Mouse (Mus musculus) forebrain, embryonic 11.5 days (tissue): ENCODE data around the gene Sfxn3. TPM values are rescaled to one million over a fixed set of nuclear protein-coding genes. Genes with fewer than 3 reads are reported as not detected.

ENCODE experiments used
- ATAC-seq: fragments of 200-750 bp; cut with Nextera tagmentation; replicated peaks from 2 replicates; pipeline ENCODE4 v1.8.0; 2017; ENCODE audit warnings: moderate TSS enrichment; ENCODE audit not compliant: low FRiP score
- DNase-seq: peaks from one replicate; pipeline ENCODE4 v3.0.0-alpha.2; 2017; ENCODE audit warnings: low spot score
- H3K27ac ChIP-seq: fragments of 300-500 bp; sonication (generic); 2 replicates; pipeline ENCODE4 v1.5.1; 2014; ENCODE audit warnings: low read depth, low read length
- H3K27me3 ChIP-seq: fragments of 300-500 bp; sonication (generic); 2 replicates; pipeline ENCODE4 v1.6.1; 2014; ENCODE audit warnings: mild to moderate bottlenecking, low read length, mixed read lengths; ENCODE audit not compliant: control insufficient read depth, insufficient read depth
- H3K36me3 ChIP-seq: fragments of 300-500 bp; sonication (generic); 2 replicates; pipeline ENCODE4 v1.6.1; 2014; ENCODE audit warnings: mild to moderate bottlenecking, low read length, moderate library complexity, mixed read lengths; ENCODE audit not compliant: control insufficient read depth, insufficient read depth
- H3K4me1 ChIP-seq: fragments of 300-500 bp; sonication (generic); replicated peaks from 2 replicates; pipeline ENCODE4 v1.6.1; 2014; ENCODE audit warnings: low read length, mixed read lengths; ENCODE audit not compliant: control insufficient read depth, insufficient read depth
- H3K4me2 ChIP-seq: fragments of 300-500 bp; sonication (generic); 2 replicates; pipeline ENCODE4 v1.6.1; 2014; ENCODE audit warnings: low read depth, mild to moderate bottlenecking, low read length, moderate library complexity, mixed read lengths; ENCODE audit not compliant: severe bottlenecking
- H3K4me3 ChIP-seq: fragments of 300-500 bp; sonication (generic); 2 replicates; pipeline ENCODE4 v1.5.1; 2014; ENCODE audit warnings: low read depth, low read length
- H3K9ac ChIP-seq: fragments of 300-500 bp; sonication (generic); 2 replicates; pipeline ENCODE4 v1.6.1; 2014; ENCODE audit warnings: low read length
- H3K9me3 ChIP-seq: fragments of 300-500 bp; sonication (generic); 2 replicates; pipeline ENCODE4 v1.6.1; 2016; ENCODE audit warnings: low read length, mixed read lengths; ENCODE audit not compliant: control insufficient read depth
- WGBS: fragments of 180-500 bp; shearing (Covaris S2); extraction: QIAGEN DNeasy Blood & Tissue Kit; methylation state at CpG from one replicate; pipeline ENCODE4 v1.1.7; 2014; 5-methylcytosine and 5-hydroxymethylcytosine counted together
- polyA plus RNA-seq: library from polyadenylated mRNA; unstranded; fragments of >200 nt; fragmentation: Nextera tagmentation; extraction: Ambion mirVana; gene quantifications from 2 replicates; pipeline ENCODE4 v1.2.1, GENCODE M21; 2014

Sfxn3 gene
- polyA plus RNA-seq, 1 experiment from 2014 or later: 15.4 TPM

DNA sequence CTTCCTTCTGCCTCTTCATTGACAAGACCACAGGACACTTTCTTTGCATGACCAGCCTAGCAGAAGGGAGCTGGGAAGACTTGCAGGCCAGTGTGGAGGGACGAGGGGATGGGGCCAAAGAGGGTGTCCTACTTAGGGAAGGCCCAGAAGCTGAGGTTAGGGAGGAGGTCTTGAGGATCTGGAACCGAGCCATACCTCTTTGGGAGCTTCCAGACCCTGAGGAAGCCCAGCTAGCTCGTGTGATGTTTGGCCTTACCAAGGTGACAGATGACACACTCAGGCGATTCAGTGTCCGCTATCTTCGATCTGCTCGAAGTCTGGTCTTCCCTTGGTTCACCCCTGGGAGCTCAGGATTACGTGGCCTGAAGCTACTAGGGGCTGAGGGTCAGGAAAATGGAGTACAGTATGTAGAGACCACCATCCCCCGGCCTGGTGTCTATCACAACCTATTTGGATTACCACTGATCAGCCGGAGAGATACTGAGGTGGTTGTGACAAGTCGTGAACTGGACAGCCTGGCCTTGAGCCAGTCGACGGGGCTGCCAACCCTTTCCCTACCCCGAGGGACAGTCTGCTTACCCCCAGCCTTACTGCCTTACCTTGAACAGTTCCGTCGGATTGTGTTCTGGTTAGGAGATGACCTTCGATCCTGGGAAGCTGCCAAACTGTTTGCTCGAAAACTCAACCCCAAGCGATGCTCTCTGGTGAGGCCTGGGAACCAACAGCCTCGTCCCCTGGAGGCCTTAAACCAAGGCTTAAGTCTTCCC is 39.7 kb upstream of the Sfxn3 start:
- H3K27me3 ChIP-seq: no peaks in the 10 kb centered on the region
- peak overlapping the region; percentile 86; the same call in 1 of the 2 replicates for H3K4me2 ChIP-seq
- no peaks in the 10 kb centered on the region; the same call in 1 of the 2 replicates for H3K36me3 ChIP-seq
- no peak overlapping the region for H3K4me3 ChIP-seq
- DNase-seq (no peak), ATAC-seq (no peak)
- H3K9me3 ChIP-seq: no peaks in the 10 kb centered on the region
- H3K27ac ChIP-seq: no peak overlapping the region
- WGBS: 91% methylated on average over 20 of the region's 20 CpGs
- no peak overlapping the region for H3K9ac ChIP-seq
- H3K4me1 ChIP-seq: peaks cover 12% of the 10 kb centered on the region

GRCm38 (mm10) chr19:45010646-45011045 is 36.7 kb upstream of the Sfxn3 start:
- Histone ChIP-seq H3K27me3 (no peaks in the 10 kb centered on the region), H3K27ac (no peak overlapping the region), H3K4me3 (no peak overlapping the region), H3K36me3 (no peaks in the 10 kb centered on the region; the same call in 1 of the 2 replicates), H3K4me1 (peaks cover 18% of the 10 kb centered on the region), H3K9me3 (no peaks in the 10 kb centered on the region), H3K9ac (no peak overlapping the region), H3K4me2 (no peak overlapping the region)
- WGBS: 90% methylated on average over 4 of the region's 4 CpGs
- ATAC-seq: no peak
- no peak for DNase-seq

DNA sequence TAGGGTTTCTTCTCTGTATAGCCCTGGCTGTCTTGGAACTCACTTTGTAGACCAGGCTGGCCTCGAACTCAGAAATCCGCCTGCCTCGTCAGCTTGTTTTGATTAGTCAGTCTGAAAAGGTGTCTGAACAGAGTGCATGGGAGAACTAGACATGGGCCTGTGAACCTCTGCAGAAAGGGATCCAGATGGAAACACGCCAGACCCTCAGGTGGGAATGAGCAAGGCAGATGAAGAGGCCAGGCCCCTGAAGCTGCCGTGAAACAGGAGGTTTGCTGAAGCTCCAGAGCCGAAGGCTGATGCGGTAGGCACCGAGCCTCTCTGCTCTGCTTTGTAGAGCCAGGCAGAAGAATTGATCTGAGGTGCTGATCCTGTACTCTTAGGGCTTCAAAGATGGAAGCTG is 35.1 kb upstream of the Sfxn3 start:
- Histone ChIP-seq H3K27me3 (no peaks in the 10 kb centered on the region), H3K4me2 (no peak overlapping the region), H3K4me3 (no peak overlapping the region), H3K27ac (0 out of 2 replicates have a peak overlapping the region, but pooled peaks have one; percentile 50), H3K36me3 (no peaks in the 10 kb centered on the region; the same call in 1 of the 2 replicates), H3K9ac (peak overlapping the region; percentile 27; the same call in 1 of the 2 replicates), H3K9me3 (no peaks in the 10 kb centered on the region), H3K4me1 (peaks cover 25% of the 10 kb centered on the region)
- 84% methylated on average over 8 of the region's 8 CpGs for WGBS
- DNase-seq (peak; percentile 52), ATAC-seq (no peak)

DNA sequence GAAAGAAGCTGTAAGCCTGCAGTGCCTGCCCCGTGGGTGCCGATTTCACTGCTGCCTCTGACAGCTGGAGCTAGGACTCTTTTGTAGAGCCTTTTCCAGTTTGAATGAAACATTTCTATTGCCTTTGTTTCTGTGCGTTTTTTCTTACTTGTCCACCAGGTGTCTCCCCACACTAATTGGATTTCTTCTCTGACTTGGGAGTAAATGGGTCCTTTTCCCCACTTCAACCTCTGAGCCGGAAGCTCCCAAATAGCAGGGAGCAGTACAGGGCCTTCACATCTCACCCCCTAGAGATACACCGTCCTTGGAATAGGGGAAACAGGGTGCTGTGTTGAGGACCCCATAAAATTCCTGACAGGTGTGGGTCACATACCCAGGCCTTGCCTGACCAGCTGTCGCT is 34.7 kb upstream of the Sfxn3 start:
- WGBS: 39% methylated on average over 6 of the region's 6 CpGs

DNA sequence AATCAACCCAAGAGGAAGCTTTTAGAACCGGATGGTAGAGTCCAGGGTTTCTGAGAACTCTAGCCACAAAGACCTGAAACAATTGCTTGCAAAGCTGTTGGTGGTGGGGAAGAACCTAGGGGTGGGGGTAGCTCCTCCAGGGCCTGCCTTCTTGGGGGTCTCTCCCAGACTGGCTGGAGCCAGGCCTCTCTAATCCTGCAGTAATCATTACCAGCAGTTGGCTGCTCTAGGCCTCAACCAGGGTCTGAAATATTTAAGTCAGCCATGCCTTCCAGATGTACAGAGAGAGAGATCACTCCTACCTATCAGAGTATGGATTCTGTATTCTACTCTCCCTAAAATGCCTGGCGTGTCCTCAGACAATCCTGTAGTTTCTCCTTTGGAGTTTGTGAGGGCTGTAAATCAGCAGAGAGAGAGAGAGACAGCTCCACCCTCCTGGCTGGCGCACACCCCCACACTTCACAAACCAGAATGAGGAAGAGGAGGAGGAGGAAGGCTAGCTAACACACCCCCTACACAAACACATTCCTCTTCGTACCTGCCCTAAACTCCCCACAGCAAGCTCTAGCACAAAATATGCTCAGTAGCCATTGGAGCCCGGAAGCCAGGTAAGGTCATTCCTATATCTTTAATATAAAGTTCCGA is 33.6 kb upstream of the Sfxn3 start:
- Histone ChIP-seq H3K4me1 (peaks cover 24% of the 10 kb centered on the region), H3K27me3 (no peaks in the 10 kb centered on the region), H3K9me3 (no peaks in the 10 kb centered on the region), H3K27ac (no peak overlapping the region), H3K4me2 (no peak overlapping the region), H3K36me3 (no peaks in the 10 kb centered on the region; the same call in 1 of the 2 replicates), H3K9ac (no peak overlapping the region), H3K4me3 (no peak overlapping the region)
- no peak for DNase-seq
- 64% methylated on average over 6 of the region's 6 CpGs for WGBS
- ATAC-seq: no peak

More for the DNA sequence above, 34.7 kb upstream of the Sfxn3 start:
- Histone ChIP-seq H3K4me3 (no peak overlapping the region), H3K27me3 (no peaks in the 10 kb centered on the region), H3K4me1 (peaks cover 22% of the 10 kb centered on the region), H3K9me3 (no peaks in the 10 kb centered on the region), H3K36me3 (no peaks in the 10 kb centered on the region; the same call in 1 of the 2 replicates), H3K27ac (0 out of 2 replicates have a peak overlapping the region, but pooled peaks have one; percentile 50), H3K9ac (peak overlapping the region; percentile 27; the same call in 1 of the 2 replicates), H3K4me2 (no peak overlapping the region)
- ATAC-seq (no peak), DNase-seq (no peak)

DNA sequence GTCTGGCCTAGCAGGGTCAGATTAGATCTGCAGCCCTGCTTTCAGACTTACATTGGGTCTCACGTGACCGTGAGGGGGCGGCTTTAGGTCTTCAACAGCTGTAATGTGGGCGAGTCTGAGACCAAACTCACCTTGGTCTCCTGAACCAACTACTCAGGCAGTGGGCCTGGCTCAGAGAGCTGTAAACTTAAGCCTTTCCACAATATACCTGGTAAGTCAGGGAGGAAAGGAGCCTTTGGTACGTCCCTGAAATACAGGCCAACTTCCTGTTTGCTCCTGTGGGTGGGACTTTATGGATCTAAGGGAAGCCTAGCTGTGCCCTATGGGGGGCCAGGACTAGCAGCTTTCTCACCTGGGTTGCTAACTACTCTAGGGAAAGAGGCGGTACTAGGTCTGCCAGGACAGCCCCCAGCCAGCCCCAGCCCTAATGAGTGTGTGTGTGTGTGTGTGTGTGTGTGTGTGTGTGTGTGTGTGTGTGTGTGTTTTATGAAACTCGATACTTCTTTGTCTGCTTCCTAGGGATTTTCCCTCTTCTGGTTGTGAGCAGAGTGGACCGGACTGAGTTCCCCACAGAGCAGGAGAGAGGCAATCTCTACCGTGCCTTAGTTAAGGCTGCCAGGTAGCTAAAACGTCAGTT is 32.9 kb upstream of the Sfxn3 start, which contains the start of gene Lzts2:
TSS of gene Lzts2 (plus strand) at position 80 of the 637 bp plus-strand sequence.
- Histone ChIP-seq H3K36me3 (no peaks in the 10 kb centered on the region; the same call in 1 of the 2 replicates), H3K27ac (0 out of 2 replicates have a peak within 1 kb of the TSS, but pooled peaks have one; percentile 25), H3K4me1 (peaks cover 25% of the 10 kb centered on the region), H3K4me3 (peak within 1 kb of the TSS; percentile 42), H3K27me3 (no peaks in the 10 kb centered on the region), H3K9ac (peak within 1 kb of the TSS; percentile 57), H3K4me2 (peak within 1 kb of the TSS; percentile 90), H3K9me3 (no peaks in the 10 kb centered on the region)
- ATAC-seq (no peak), DNase-seq (peak; percentile 57)
- WGBS: 12% methylated on average over 10 of the region's 10 CpGs

DNA sequence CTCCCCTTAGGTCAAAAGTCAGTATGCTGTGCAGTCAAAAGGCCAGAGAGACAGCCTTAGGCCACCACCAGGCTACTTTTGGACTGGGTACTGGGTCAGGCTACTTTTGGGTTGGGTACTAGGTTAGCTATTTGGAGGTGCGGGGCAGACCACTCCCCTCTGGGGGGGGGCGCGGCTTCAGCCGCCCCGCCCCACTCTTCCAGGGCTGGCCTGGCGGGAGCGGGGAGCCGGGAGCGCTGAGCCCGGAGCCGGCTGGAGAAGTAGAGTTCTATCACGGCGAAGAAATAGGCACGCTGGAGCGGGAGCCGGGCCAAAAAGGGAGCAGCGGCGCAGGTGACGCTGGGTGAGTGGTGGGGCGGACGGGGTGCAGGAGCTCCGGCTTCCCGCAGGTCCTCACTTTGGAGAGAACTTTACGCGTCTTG is 32.3 kb upstream of the Sfxn3 start:
- Histone ChIP-seq H3K4me3 (peak overlapping the region; percentile 42), H3K9me3 (no peaks in the 10 kb centered on the region), H3K27me3 (no peaks in the 10 kb centered on the region), H3K9ac (peak overlapping the region; percentile 57), H3K4me2 (peak overlapping the region; percentile 90), H3K36me3 (no peaks in the 10 kb centered on the region; the same call in 1 of the 2 replicates), H3K27ac (0 out of 2 replicates have a peak overlapping the region, but pooled peaks have one; percentile 25), H3K4me1 (peaks cover 25% of the 10 kb centered on the region)
- 1% methylated on average over 25 of the region's 25 CpGs for WGBS
- DNase-seq (peak; percentile 75), ATAC-seq (0 out of 2 replicates have a peak, but pooled peaks have one; percentile 9)
